Comparison of ENCODE assay signal across 8 mouse cellular contexts in the genomic region with DNA sequence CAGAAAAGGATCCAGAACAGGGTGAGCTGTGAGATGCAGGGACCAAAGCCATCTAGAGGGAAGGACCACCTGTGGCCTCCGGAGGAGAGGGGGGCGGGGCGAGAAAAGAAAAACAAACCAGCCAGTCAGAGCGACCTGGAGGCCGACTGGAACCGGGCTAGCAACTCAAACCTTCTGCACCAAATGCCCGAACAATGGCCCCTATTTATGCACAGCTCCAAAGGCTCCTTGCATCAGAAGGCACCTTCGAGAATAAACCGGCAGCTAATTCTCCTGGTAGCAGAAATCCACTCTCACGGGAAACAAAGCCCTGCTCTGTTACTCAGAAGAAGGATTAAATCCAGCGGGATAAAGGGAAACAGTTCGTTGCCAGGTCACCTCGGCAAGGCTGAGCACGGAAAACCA. TPM values are rescaled to one million over a fixed set of nuclear protein-coding genes. Genes with fewer than 3 reads are reported as not detected.
A peak's percentile ranks its signal among the peaks of the same experiment; 100 is the strongest.
DNase-seq lines count a peak whose midpoint lies in the region; ATAC-seq and TF ChIP-seq lines count a peak whose summit lies in the region.

No protein-coding gene starts in this region.

- H3K9me3 ChIP-seq in stomach, postnatal 0 days (ENCODE audit: control insufficient read depth, low read length) = no peaks in the 10 kb centered on the region

- TF ChIP-seq EP300 in stomach, postnatal 0 days (optimal IDR thresholded peaks at IDR 0.05) = no peak

- peak overlapping the region; percentile 4; the same call in 1 of the 2 replicates for H3K4me3 ChIP-seq in stomach, postnatal 0 days (ENCODE audit: low read depth, low read length)

- H3K27me3 ChIP-seq in stomach, postnatal 0 days (ENCODE audit: control insufficient read depth, insufficient read depth, low read length) = no peaks in the 10 kb centered on the region

- H3K36me3 ChIP-seq in stomach, postnatal 0 days (ENCODE audit: control insufficient read depth, insufficient read depth, low read length) = no peaks in the 10 kb centered on the region

- DNase-seq in spleen, postnatal 4 days (ENCODE audit: low spot score in 2 of 2) = peak; percentile 36 to 70
- no peak for DNase-seq in spleen, adult 18-20 months
- DNase-seq in embryo, embryonic 10.5 days (ENCODE audit: low spot score) = peak; percentile 84
- peak; percentile 33 to 55 for DNase-seq in frontal cortex, postnatal 36 days (ENCODE audit: low spot score in 2 of 2)
- peak; percentile 71 to 80 for DNase-seq in kidney, postnatal 4 days
- peak; percentile 78 for DNase-seq in mesoderm, embryonic 11.5 days (ENCODE audit: low read depth, low spot score)
- DNase-seq in stomach, postnatal 0 days (ENCODE audit: low spot score) = peak; percentile 65

- H3K9ac ChIP-seq in stomach, postnatal 0 days (ENCODE audit: low read length) = no peak overlapping the region; the same call in 1 of the 2 replicates

- no peaks in the 10 kb centered on the region for H3K4me1 ChIP-seq in stomach, postnatal 0 days (replicated peaks; ENCODE audit: control insufficient read depth, insufficient read depth)

- peak overlapping the region; percentile 49 for H3K4me2 ChIP-seq in stomach, postnatal 0 days (replicated peaks; ENCODE audit: low read depth)

- 0 out of 2 replicates have a peak overlapping the region, but pooled peaks have one; percentile 19 for H3K27ac ChIP-seq in stomach, postnatal 0 days (replicated peaks)

- TF ChIP-seq CTCF in stomach, postnatal 0 days (IDR thresholded peaks at IDR 0.05; ENCODE audit: low read depth) = no peak

- WGBS in stomach, postnatal 0 days = 5% methylated on average over 14 of the region's 14 CpGs

- peak; percentile 67; the same call in 1 of the 2 replicates for ATAC-seq in stomach, postnatal 0 days (ENCODE audit: low FRiP score, low TSS enrichment)
- no peak for ATAC-seq in megakaryocyte progenitor cell, adult 5-6 weeks (replicated peaks; ENCODE audit: poor library complexity)

RNA-seq across cellular contexts. Expression of gene Pitpnc1, which starts 57.2 kb away (rescaled TPM):
- polyA plus RNA-seq in stomach, postnatal 0 days (2015; fragmentation: Nextera tagmentation; extraction: Ambion mirVana) = 5.0 and 5.1 TPM in 2 replicates
- total RNA-seq in megakaryocyte progenitor cell, adult 5-6 weeks (2015) = 26.3 and 33.4 TPM in 2 replicates
- 10.0 and 20.8 TPM in 2 replicates for total RNA-seq in megakaryocyte progenitor cell, adult 5-6 weeks (2017)

Comparison
In these comparisons a context has a peak if more than half of its experiments do, and no peak if none do; other contexts are left out.
1. DNase-seq: peak in spleen, postnatal 4 days (2 of 2), embryo, embryonic 10.5 days (single experiment), frontal cortex, postnatal 36 days (2 of 2), kidney, postnatal 4 days (2 of 2), mesoderm, embryonic 11.5 days (single experiment) and stomach, postnatal 0 days (single experiment); none in spleen, adult 18-20 months (0 of 2).